Mouse (Mus musculus) gastrocnemius, postnatal 25 days (tissue): ENCODE measurements around the gene Orai3. TPM values are rescaled to one million over a fixed set of nuclear protein-coding genes. Genes with fewer than 3 reads are reported as not detected.
"Not testable (repeated sequence)": the region's sequence is repeated elsewhere in the genome, so short reads cannot be mapped to it uniquely, and the experiment has no call there.

ENCODE experiments used
- DNase-seq: peaks from one replicate; pipeline ENCODE4 v3.0.0; 2022
- total RNA-seq, 2 experiments: library from RNA; stranded (reverse); gene quantifications; 1 replicate in 1 of 2; 2 replicates in 1 of 2; pipeline ENCODE4 v1.2.3; 2021

The Orai3 gene
- total RNA-seq, 2 experiments from 2014 or later, result 8.9 to 9.5 TPM

GRCm38 (mm10) chr7:127763642-127764041 lies 6.0 kb upstream of the Orai3 start:
- DNase-seq, result no peak

DNA sequence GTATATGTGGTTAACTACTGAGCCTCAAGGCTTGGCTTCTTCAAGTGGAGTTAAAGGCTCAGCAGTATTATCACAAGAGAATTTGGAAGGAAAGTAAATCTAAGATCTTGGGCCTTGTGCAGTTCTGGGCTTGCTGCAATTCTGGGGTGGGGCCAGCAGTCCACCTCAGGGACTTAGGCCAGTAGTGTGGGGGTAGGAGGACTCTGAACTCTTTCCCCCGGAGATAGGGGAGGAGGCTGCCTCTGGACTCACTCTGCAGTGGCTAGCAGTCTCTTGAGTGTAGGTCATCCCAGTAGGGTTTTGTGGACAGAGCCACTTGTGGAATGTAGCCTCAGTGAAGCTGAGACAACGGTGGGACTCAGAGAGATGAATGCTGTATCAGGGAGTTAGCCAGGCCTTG lies 3.9 kb upstream of the Orai3 start:
- DNase-seq, result no peak

DNA sequence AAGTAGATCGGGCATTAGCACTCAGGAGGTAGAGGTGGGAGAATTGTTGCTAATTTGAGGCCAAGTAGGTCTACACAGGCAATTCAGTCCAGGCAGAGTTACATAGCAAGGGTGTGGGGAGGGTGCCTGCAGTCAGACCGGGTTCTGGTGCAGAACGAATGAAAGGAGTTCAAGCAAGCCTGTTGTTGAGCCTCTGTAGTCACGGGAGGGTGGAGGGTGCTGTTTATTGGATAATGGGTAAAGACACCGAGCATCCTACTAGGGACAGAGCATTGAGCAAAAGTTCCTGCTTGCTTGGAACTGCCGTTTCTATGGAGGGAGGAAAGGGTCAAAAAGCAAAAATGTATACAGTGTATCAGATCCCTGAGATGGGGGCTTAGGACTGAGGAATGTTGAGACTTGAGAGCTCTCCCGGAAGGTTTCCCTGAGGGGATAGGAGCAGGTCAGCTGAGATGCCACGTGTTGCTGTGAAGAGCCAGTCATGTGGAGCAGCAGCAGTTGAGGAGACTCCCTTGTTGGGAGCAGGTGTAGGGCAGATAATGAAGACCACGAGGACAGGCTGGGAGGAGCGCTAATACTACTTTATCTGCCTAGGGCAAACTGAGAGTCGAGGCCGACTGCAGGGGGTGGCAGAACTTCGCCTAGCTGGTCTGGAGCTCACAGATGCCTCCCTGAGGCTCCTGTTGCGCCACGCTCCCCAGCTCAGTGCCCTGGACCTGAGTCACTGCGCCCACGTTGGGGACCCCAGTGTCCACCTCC lies 2.6 kb upstream of the Orai3 start:
- DNase-seq, result no peak

- no peak for DNase-seq
Measured at GRCm38 (mm10) chr7:127767671-127768345, 1.8 kb upstream of the Orai3 start.

DNA sequence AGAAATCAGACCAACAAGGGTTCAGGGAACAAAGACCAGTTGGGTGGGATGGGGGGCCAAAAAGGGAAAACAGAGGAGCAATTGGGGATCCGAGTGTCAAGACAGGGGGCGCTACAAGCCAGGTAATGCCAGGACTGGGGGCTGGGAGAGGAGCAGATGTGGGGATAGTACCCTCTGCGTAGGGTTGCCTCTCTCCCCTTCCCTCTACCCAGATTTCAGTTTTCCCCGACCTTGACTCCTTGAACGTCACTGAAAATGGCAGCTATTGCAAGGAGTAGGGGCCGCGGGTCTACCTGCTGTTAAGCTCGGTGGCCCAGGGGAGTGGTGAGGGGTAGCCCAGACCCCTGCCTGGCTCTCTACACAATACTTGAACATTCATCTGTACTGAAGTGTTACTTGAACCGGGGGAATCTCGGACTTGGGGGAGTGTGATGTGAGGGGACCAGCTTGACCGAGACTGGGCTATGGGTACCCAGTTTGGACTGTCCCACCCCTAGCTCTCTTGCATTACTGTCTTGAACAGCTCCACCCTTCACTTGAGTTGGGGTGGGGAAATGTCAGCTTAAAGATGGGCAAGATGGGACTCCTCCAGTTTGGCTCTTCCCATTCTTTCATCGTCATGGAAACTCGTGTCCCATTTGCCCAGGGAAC lies 1.1 kb upstream of the Orai3 start:
- no peak for DNase-seq

DNA sequence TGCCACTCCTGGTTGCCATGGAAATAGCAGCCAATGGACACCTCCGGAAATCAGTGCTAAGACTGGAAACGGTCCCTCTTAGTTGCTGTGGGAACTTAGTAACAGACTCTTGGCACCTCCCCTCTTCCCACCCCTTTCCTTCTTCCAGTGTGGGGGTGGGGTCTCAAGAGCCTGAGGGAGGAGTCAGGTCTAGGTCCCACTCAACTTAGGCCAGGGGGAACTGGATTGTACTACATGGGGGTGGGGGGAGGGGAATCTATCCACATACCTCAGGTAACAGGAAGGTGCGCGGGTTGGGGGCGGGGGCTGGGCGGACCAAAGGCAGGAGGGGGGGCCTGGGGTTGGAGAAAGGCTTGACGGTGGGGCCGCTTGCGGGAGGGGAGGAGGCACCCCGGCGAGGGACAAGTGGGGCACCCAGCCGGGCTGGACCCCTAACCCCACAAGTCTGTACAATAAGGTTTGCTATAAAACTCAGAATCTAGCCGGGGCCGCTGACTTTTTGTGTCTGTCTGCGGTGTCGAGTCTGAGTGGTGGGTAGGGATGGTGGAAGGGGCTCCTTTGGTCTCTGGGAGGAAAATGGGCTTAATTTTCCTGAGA lies 520 bp upstream of the Orai3 start:
- DNase-seq, result peak; percentile 92

DNA sequence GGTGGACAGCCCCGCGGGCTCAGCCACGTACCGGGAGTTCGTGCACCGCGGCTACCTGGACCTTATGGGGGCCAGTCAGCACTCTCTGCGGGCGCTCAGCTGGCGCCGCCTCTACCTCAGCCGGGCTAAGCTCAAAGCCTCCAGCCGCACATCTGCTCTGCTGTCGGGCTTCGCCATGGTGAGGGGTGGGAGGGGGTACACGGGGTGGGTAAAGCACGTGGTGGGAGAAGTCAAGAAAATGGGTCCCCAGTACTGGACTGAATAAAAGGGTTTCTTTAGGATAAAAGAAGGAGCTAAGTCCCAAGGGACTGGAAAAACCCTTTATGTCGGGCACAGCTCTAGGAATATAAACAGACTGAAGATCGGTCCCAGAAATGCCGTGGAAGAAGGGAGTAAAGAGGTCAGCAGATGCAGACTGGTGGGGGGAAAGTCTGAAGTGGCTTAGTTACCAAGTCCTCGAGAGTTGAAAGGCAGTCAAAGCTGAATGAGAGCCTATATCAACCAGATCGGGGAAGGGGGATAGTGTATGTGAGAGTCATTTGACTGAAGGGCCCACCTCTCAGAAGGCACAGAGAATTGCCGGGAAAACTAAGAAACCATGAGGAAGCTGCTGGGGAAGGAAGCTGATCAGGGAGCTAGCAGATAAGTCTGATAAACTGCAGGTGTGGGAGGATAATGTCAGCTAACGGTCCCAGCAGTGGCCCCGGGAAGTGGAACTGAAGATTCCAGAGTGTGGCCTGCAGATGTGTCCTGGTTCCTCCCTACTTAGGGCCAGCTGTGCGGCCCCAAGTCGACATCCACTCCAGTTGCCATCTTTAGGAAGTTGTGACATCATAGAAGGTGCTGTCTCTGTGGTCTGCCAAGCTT lies 657 bp downstream of the Orai3 start:
- DNase-seq, result no peak

DNA sequence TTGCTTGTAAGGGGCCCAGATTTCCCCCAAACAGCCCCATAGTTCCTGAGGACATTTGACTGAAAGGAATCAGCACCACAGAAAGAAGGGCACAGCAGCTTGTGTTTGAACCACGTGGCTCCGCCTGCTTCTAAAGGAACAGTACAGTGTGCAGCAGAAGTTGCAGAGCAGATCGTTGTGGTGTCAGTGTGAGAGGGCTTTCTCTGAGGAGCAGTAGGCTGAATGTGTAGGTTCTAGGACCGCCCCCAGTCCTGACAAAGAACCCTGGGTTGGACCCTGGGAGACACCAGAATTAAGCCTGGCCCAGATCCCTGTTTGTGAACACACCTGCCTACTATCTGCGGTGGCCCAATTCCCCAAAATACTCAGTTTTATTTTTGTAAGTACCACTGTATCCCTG lies 1.6 kb downstream of the Orai3 start:
- no peak for DNase-seq

DNA sequence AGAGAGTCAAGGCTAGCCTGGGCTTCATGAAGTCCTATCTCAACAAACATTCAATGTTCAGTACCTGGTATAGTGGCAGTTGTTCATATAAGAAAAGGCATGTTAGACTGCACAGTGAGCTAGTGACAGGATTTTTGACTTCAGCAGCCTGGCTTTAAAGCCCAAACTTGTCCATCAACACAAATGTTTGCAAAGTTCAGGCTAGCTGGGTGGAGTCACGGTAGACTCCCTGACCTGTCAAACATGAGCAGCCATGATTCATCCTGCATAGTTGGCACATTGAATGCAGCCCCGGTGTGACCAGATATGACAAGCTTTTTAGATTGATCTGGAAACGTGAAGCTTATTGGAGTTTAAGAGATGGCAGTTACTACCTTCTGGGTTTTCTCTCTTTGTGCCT lies 2.5 kb downstream of the Orai3 start:
- DNase-seq, result no peak

DNA sequence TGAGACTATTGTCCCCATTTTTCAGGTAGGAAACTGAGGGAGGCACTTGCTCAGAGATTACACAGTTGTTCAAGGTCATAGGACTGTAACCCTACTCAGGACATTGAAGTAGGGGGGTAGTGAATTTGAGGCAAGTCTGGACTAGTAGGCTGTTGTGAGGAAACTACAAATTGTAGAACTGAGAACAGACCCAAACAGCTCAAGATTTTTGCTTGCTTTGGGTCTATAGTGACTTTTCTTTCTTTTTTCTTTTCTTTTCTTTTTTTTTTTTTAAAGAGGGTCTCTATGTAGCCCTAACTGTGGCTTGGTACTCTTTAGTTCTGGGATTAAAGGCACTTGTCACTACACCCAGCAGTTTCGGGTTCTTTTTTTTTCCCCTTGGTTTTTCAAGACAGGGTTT lies 2.9 kb downstream of the Orai3 start:
- no peak for DNase-seq

DNA sequence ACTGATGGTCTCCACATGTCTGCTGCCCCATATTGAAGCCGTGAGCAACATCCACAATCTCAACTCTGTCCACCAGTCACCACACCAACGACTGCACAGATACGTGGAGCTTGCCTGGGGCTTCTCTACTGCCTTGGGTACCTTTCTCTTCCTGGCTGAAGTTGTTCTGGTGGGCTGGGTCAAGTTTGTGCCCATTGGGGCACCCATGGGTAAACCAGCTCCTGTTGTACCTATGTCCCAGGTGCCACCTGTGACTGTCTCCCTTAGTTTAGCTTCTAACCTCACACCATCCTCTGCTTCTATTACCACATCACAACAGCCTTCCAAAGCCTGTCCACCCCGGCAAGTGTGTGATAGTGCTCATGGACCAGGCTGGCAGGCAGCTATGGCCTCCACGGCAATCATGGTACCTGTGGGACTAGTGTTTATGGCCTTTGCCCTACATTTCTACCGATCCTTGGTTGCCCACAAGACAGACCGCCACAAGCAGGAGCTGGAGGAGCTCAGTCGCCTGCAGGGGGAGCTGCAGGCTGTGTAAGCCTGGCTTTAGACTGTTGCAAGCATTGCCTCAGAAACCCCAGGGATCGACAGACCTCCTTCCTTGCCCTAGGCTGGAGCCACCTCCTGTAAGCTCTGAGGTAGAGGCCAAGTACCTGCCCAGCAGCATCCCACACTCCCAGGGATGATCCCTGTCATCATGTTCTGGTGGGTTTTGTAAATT lies 4.2 kb downstream of the Orai3 start:
- peak; percentile 43 for DNase-seq

DNA sequence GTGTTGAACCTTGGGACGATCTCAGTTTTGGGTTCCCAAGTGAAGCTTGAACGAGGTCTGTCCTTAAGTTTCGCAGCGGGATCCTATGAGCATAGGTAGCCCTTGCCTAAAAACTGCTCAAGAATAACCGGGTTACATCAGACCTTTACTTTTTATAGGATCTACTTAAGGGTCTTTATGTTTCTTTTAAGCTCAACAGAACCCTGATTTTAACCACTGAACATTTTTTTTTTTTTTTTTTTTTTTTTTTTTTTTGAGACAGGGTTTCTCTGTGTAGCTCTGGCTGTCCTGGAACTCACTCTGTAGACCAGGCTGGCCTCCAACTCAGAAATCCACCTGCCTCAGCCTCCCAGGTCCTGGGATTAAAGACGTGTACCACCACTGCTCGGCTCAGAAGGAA lies 6.2 kb downstream of the Orai3 start:
- not testable (repeated sequence) for DNase-seq

DNA sequence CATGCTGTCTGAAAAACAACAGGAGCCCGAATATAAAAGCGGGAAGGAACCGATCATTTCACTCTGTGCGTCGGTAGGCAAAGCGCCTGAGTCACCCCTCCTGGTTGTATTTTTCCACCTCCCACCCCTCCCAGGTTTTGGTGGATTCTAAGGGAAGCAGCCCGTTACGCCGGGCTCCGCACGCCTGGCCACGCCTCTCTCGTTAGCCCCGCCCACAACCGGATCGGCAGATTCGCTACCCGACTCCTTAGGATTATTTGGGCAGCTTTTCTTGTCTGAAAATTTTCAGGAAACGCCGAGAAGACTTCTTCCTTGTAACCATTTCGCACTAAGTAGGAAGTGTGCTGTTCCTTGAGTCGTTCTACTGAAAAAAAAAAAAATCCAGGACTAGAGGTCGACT lies 6.8 kb downstream of the Orai3 start, which contains the start of gene Setd1a:
Gene Setd1a (plus strand): TSS at position 245 of the 400 bp plus-strand sequence.
- DNase-seq, result peak; percentile 77

- peak; percentile 96 for DNase-seq
Measured at GRCm38 (mm10) chr7:127776878-127777473, 7.4 kb downstream of the Orai3 start.

DNA sequence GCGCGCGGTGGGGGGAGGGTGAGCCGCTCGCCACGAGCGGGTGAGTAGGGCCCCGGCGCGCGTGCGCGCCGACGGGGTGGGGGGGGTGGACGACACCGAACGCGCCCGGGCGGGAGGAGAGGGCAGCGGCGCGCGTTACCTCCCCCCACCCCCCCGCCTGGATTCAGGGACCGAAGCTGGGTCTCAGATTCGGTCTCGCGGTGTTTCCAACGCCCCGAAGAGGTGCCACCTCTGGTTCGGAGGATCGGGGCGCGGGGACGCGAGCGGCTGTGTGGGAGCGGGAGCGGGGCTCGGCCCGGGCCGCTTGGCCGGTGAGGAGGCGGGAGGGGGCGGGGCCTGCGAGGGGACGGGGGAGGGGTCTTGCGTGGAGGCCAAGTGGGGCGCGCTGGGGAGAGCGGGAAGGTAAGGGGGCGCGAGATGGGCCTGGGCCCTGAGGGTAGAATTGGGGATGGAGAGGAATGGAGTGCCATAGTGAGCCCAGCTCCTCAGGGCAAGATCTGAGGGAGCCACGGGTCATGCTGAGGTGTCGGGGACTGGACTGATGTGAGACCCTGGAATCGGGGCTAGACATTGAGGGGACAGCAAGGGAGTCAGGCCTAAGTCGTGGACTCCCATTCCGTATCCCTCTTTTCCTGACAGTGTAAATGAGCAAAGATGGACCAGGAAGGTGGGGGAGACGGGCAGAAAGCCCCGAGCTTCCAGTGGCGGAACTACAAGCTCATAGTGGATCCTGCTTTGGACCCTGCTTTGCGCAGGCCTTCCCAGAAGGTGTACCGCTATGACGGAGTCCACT lies 8.1 kb downstream of the Orai3 start:
- DNase-seq, result peak; percentile 60

GRCm38 (mm10) chr7:127778350-127778749 lies 8.7 kb downstream of the Orai3 start:
- no peak for DNase-seq

DNA sequence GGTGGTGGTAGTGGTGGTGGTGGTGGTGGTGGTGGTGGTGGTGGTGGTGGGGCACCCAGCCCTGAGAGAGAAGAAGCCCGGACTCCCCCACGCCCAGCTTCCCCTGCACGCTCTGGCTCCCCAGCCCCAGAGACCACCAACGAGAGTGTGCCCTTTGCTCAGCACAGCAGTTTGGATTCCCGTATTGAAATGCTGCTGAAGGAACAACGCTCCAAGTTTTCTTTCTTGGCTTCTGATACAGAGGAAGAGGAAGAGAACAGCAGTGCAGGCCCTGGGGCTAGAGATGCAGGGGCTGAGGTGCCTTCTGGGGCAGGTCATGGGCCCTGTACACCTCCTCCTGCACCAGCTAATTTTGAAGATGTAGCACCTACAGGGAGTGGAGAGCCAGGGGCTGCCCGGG lies 15.7 kb downstream of the Orai3 start, which contains the start of gene Gm49388:
Gene Gm49388 (plus strand): TSS at position 301 of the 400 bp plus-strand sequence.
- no peak for DNase-seq

GRCm38 (mm10) chr7:127797076-127797845 lies 27.6 kb downstream of the Orai3 start:
- no peak for DNase-seq

GRCm38 (mm10) chr7:127798591-127798990 lies 29.0 kb downstream of the Orai3 start:
- DNase-seq, result no peak
